In the genomic region with DNA sequence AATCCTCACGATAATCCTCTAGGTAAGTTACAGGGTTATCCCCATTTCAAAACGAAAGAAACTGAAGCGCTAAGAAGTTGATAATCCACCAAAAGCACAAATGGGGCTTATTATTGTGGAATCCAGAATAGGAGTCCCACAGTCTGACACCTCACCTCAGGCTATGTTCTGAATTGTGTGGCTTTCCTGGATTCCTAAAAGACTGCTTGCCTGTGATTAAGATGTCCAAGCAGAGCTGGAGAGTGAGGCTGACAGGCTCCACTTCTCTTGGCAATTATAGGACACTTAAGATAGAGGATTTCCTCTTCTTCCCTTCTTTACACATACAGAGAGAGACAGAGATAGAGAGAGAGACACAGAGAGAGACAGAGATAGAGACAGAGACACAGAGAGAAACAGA, we compare ENCODE assay signal across 33 mouse cellular contexts.
"Had no signal": no experiment of that assay in that cellular context is flagged by ENCODE, and none has a peak within 500 bp of the region (broad histone marks: within the 10 kb centered on the region; RNA-seq: fewer than 3 reads in every experiment).

No protein-coding gene starts in this region.

- H3K9me3 ChIP-seq: limb, embryonic 10.5 days; limb, embryonic 12.5 days; limb, embryonic 13.5 days; limb, embryonic 15.5 days; liver, embryonic 12.5 days; liver, embryonic 13.5 days; liver, embryonic 15.5 days; lung, embryonic 15.5 days; midbrain, embryonic 12.5 days; midbrain, embryonic 15.5 days; neural tube, embryonic 12.5 days had no signal

- DNase-seq: left cerebral cortex, postnatal 4 days; liver; liver, embryonic 13.5 days; liver, postnatal 0 days; lung, adult 18-20 months; lung, adult 2 months; lung, embryonic 14.5 days; lung, postnatal 10 days; lung, postnatal 14 days; lung, postnatal 36 days; lung, postnatal 4 days had no signal

- H3K36me3 ChIP-seq: limb, embryonic 10.5 days; limb, embryonic 12.5 days; limb, embryonic 13.5 days; limb, embryonic 15.5 days; liver, embryonic 12.5 days; liver, embryonic 13.5 days; liver, embryonic 15.5 days; lung, embryonic 15.5 days; midbrain, embryonic 10.5 days; midbrain, embryonic 12.5 days; midbrain, embryonic 13.5 days; midbrain, embryonic 15.5 days; neural tube, embryonic 12.5 days; neural tube, embryonic 13.5 days had no signal

- H3K27ac ChIP-seq: left cerebral cortex, adult 2 months; limb, embryonic 10.5 days; limb, embryonic 12.5 days; limb, embryonic 13.5 days; limb, embryonic 15.5 days; liver, embryonic 12.5 days; liver, embryonic 13.5 days; liver, embryonic 14.5 days; liver, embryonic 15.5 days; lung, embryonic 15.5 days; macrophage; midbrain, embryonic 10.5 days; midbrain, embryonic 12.5 days; midbrain, embryonic 13.5 days; midbrain, embryonic 15.5 days; neural tube, embryonic 12.5 days; neural tube, embryonic 13.5 days had no signal

- H3K4me2 ChIP-seq: limb, embryonic 12.5 days; limb, embryonic 13.5 days; limb, embryonic 15.5 days; liver, embryonic 11.5 days; liver, embryonic 12.5 days; liver, embryonic 13.5 days; liver, embryonic 15.5 days; lung, embryonic 14.5 days; lung, embryonic 15.5 days; midbrain, embryonic 11.5 days; midbrain, embryonic 12.5 days; midbrain, embryonic 13.5 days; midbrain, embryonic 15.5 days; neural tube, embryonic 12.5 days; neural tube, embryonic 13.5 days had no signal

- H3K4me1 ChIP-seq: limb, embryonic 12.5 days; limb, embryonic 15.5 days; liver, embryonic 12.5 days; liver, embryonic 13.5 days; liver, embryonic 15.5 days; lung, embryonic 15.5 days; megakaryocyte, embryonic 14.5 days; midbrain, embryonic 10.5 days; midbrain, embryonic 12.5 days; midbrain, embryonic 13.5 days; midbrain, embryonic 15.5 days; neural tube, embryonic 12.5 days; neural tube, embryonic 13.5 days had no signal

- H3K27me3 ChIP-seq: limb, embryonic 12.5 days; limb, embryonic 13.5 days; limb, embryonic 15.5 days; liver, embryonic 12.5 days; liver, embryonic 13.5 days; liver, embryonic 15.5 days; lung, embryonic 15.5 days; megakaryocyte, embryonic 14.5 days; midbrain, embryonic 12.5 days; midbrain, embryonic 13.5 days; midbrain, embryonic 15.5 days; neural tube, embryonic 12.5 days; neural tube, embryonic 13.5 days had no signal

- H3K4me3 ChIP-seq: left cerebral cortex, adult 2 months; limb, embryonic 10.5 days; limb, embryonic 12.5 days; limb, embryonic 13.5 days; limb, embryonic 15.5 days; liver, embryonic 12.5 days; liver, embryonic 13.5 days; liver, embryonic 15.5 days; lung, embryonic 15.5 days; megakaryocyte, embryonic 14.5 days; midbrain, embryonic 10.5 days; midbrain, embryonic 12.5 days; midbrain, embryonic 13.5 days; midbrain, embryonic 15.5 days; myocyte; neural tube, embryonic 12.5 days; neural tube, embryonic 13.5 days had no signal

- H3K9ac ChIP-seq: limb, embryonic 12.5 days; limb, embryonic 13.5 days; limb, embryonic 15.5 days; liver, embryonic 12.5 days; liver, embryonic 13.5 days; liver, embryonic 14.5 days; liver, embryonic 15.5 days; liver, postnatal 0 days; lung, embryonic 14.5 days; lung, embryonic 15.5 days; midbrain, embryonic 12.5 days; midbrain, embryonic 13.5 days; midbrain, embryonic 15.5 days; neural tube, embryonic 12.5 days; neural tube, embryonic 13.5 days had no signal

- ATAC-seq: liver, embryonic 12.5 days; liver, postnatal 0 days; lung, postnatal 0 days; midbrain, embryonic 13.5 days; midbrain, embryonic 15.5 days; midbrain, embryonic 16.5 days had no signal
